Mouse (Mus musculus): Measurements from ENCODE around the gene Olfr420. TPM values are rescaled to one million over a fixed set of nuclear protein-coding genes. Genes with fewer than 3 reads are reported as not detected.

The Olfr420 gene
- polyA plus RNA-seq (2015; fragmentation: Nextera tagmentation; extraction: Ambion mirVana) = not detected in 2 replicates

DNA sequence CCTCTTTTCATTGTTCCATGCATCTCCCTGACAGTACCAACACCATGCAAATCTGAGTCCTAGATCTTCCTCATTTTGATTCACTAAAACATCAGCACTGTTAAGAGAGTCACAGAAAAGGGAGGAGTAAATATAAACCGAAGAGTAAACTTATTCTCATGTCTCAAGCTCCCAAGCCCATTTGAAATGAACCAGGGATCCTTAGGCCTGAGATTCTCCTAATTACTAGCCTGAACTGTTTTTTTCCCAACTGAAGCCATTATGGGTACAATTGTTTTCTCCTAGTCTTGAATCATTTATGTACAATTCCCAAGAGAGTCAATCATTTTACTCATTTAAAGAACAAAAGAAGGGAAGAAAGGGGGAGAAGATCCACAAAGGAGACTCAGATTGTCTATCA is at the start of gene Olfr420:
TSS of gene Olfr420 (plus strand) at position 301 of the 400 bp plus-strand sequence.
- H3K4me2 ChIP-seq (ENCODE audit: low read length) = no peak within 1 kb of the TSS
- WGBS = 84% methylated on average over 1 of the region's 1 CpGs
- no peaks in the 10 kb centered on the region for H3K36me3 ChIP-seq (ENCODE audit: control insufficient read depth, insufficient read depth, low read length)
- H3K27ac ChIP-seq (ENCODE audit: low read length) = no peak within 1 kb of the TSS
- no peaks in the 10 kb centered on the region for H3K9me3 ChIP-seq (replicated peaks; ENCODE audit: control insufficient read depth, low read length, poor library complexity, severe bottlenecking)
- no peaks in the 10 kb centered on the region for H3K27me3 ChIP-seq (ENCODE audit: control insufficient read depth, insufficient read depth, low read depth, low read length)
- no peaks in the 10 kb centered on the region for H3K4me1 ChIP-seq (ENCODE audit: control insufficient read depth, insufficient read depth, low read length)
- no peak within 1 kb of the TSS for H3K4me3 ChIP-seq (ENCODE audit: low read depth, low read length)
- no peak for ATAC-seq
- no peak within 1 kb of the TSS for H3K9ac ChIP-seq (ENCODE audit: low read depth, low read length)

DNA sequence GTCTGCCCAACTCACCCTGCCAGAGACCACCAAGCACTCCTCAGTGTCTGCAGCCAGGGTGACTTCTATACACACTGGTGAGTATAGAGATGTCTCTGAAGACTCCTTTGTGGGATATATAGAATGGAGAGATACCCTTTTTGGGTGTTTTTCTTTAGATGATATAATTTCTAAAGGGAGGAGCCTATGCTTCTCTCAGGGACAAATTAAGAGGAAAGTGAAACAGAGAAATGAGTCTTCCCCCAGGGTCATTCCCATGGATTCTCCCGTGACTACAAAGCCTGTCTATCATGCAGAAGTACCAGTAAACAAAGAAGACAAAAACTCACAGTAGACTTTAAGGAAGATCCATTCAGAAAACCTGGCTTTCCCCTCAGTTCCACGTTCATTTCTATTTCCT is 34.4 kb upstream of the Olfr420 start, which contains the start of gene Olfr231:
TSS of gene Olfr231 (minus strand) at position 101 of the 400 bp plus-strand sequence.
- no peaks in the 10 kb centered on the region for H3K9me3 ChIP-seq (replicated peaks; ENCODE audit: control insufficient read depth, low read length, poor library complexity, severe bottlenecking)
- no peak for ATAC-seq
- no peaks in the 10 kb centered on the region for H3K27me3 ChIP-seq (ENCODE audit: control insufficient read depth, insufficient read depth, low read depth, low read length)
- H3K36me3 ChIP-seq (ENCODE audit: control insufficient read depth, insufficient read depth, low read length) = no peaks in the 10 kb centered on the region
- no peak within 1 kb of the TSS for H3K9ac ChIP-seq (ENCODE audit: low read depth, low read length)
- WGBS = 60% methylated on average over 2 of the region's 2 CpGs
- no peak within 1 kb of the TSS for H3K4me3 ChIP-seq (ENCODE audit: low read depth, low read length)
- H3K4me1 ChIP-seq (ENCODE audit: control insufficient read depth, insufficient read depth, low read length) = no peaks in the 10 kb centered on the region
- H3K4me2 ChIP-seq (ENCODE audit: low read length) = no peak within 1 kb of the TSS
- no peak within 1 kb of the TSS for H3K27ac ChIP-seq (ENCODE audit: low read length)

DNA sequence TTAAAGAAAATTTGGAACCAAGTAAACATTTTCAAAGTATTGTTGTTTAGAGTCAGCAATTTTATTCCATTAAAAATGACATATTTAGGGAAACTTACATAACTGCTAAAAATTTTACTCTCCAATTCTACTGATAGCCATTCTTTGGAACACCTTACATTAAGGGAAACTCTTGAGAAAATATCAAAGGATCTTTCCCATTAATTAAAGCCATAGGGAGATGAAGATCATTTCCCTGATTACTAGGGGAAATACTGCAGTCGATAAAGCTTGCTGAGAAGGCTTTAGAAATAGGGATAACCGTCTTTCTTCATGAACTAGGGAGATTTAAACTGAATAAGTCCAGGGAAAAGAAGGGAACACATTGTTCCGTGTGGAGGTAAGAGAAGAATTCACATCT is 24.2 kb upstream of the Olfr420 start, which contains the start of gene Olfr424:
TSS of gene Olfr424 (plus strand) at position 301 of the 400 bp plus-strand sequence.
- H3K9me3 ChIP-seq (replicated peaks; ENCODE audit: control insufficient read depth, low read length, poor library complexity, severe bottlenecking) = no peaks in the 10 kb centered on the region
- WGBS = 73% methylated on average over 3 of the region's 3 CpGs
- H3K4me1 ChIP-seq (ENCODE audit: control insufficient read depth, insufficient read depth, low read length) = no peaks in the 10 kb centered on the region
- no peak within 1 kb of the TSS for H3K4me3 ChIP-seq (ENCODE audit: low read depth, low read length)
- H3K27ac ChIP-seq (ENCODE audit: low read length) = no peak within 1 kb of the TSS
- H3K36me3 ChIP-seq (ENCODE audit: control insufficient read depth, insufficient read depth, low read length) = no peaks in the 10 kb centered on the region
- no peak within 1 kb of the TSS for H3K9ac ChIP-seq (ENCODE audit: low read depth, low read length)
- H3K4me2 ChIP-seq (ENCODE audit: low read length) = no peak within 1 kb of the TSS
- ATAC-seq = no peak
- no peaks in the 10 kb centered on the region for H3K27me3 ChIP-seq (ENCODE audit: control insufficient read depth, insufficient read depth, low read depth, low read length)

DNA sequence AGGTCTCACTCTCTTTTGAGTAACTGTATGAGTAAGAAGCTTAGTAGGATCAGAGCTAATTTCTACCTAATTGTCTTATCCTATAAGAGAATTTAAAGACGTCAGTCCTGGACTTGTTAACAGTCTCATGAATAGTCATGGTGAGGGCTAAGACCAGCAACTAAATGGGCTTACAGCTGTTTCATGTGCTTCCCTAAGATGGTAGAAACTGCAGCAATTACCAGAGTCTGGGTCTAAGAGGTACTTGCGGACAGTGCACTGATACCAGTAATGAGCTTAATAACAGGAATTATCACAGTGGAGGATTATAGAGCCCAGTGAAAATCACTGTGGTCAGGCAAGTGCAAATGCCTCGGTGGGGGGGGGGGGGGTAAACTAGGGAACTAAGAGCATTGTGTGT is 23.4 kb upstream of the Olfr420 start:
- 41% methylated on average over 3 of the region's 3 CpGs for whole genome bisulfite sequencing
- H3K9me3 ChIP-seq (replicated peaks; ENCODE audit: control insufficient read depth, low read length, poor library complexity, severe bottlenecking) = no peaks in the 10 kb centered on the region
- ATAC-seq = no peak

DNA sequence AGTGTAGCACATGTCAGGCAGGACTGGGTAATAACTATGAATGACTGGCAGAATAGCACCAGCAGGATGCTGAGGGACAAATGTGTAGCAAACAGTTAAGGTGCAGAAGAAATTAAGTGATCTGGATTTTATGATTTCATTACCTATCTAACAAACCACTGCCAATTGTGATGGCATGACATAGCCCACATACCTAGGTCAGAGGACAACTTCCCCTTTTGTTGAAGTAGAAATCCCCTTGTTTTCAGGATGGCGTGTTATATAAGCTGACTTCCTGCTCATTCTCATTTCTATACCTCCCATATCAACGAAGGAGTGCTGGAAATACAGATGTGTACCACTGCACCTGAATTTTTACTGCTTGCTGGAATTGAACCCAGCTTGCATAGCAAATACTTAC is 14.0 kb upstream of the Olfr420 start:
- Histone ChIP-seq H3K4me3 (ENCODE audit: low read depth, low read length) (no peak overlapping the region), H3K4me2 (ENCODE audit: low read length) (no peak overlapping the region), H3K27ac (ENCODE audit: low read length) (no peak overlapping the region), H3K4me1 (ENCODE audit: control insufficient read depth, insufficient read depth, low read length) (no peaks in the 10 kb centered on the region), H3K36me3 (ENCODE audit: control insufficient read depth, insufficient read depth, low read length) (no peaks in the 10 kb centered on the region), H3K27me3 (ENCODE audit: control insufficient read depth, insufficient read depth, low read depth, low read length) (no peaks in the 10 kb centered on the region), H3K9me3 (replicated peaks; ENCODE audit: control insufficient read depth, low read length, poor library complexity, severe bottlenecking) (no peaks in the 10 kb centered on the region), H3K9ac (ENCODE audit: low read depth, low read length) (no peak overlapping the region)
- WGBS = 72% methylated on average over 2 of the region's 2 CpGs
- ATAC-seq = no peak

More for the DNA sequence above, 23.4 kb upstream of the Olfr420 start:
- H3K36me3 ChIP-seq (ENCODE audit: control insufficient read depth, insufficient read depth, low read length) = no peaks in the 10 kb centered on the region
- H3K4me1 ChIP-seq (ENCODE audit: control insufficient read depth, insufficient read depth, low read length) = no peaks in the 10 kb centered on the region
- H3K4me2 ChIP-seq (ENCODE audit: low read length) = no peak overlapping the region
- H3K4me3 ChIP-seq (ENCODE audit: low read depth, low read length) = no peak overlapping the region
- H3K9ac ChIP-seq (ENCODE audit: low read depth, low read length) = no peak overlapping the region
- H3K27ac ChIP-seq (ENCODE audit: low read length) = no peak overlapping the region
- H3K27me3 ChIP-seq (ENCODE audit: control insufficient read depth, insufficient read depth, low read depth, low read length) = no peaks in the 10 kb centered on the region

DNA sequence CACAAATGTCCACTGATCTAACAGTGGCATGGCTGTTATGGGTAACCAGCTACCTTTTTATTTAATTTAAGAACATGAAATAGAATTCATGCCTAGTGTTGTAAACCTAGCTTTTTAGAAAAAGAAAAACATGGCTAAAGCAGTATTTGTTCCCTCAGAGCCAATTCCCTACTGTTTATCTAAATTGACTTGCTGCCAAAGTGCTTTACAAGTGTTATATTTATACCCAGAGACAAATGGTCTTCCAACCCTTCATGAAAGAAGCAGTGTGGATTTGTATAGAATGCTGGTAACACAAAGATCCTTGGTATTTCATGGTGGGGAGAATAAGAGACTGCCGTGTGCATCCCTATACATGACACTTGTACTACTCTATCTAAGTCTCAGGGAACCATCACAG is 8.7 kb upstream of the Olfr420 start:
- 81% methylated on average over 1 of the region's 1 CpGs for WGBS
- Histone ChIP-seq H3K4me3 (ENCODE audit: low read depth, low read length) (no peak overlapping the region), H3K4me2 (ENCODE audit: low read length) (no peak overlapping the region), H3K27me3 (ENCODE audit: control insufficient read depth, insufficient read depth, low read depth, low read length) (no peaks in the 10 kb centered on the region), H3K9me3 (replicated peaks; ENCODE audit: control insufficient read depth, low read length, poor library complexity, severe bottlenecking) (no peaks in the 10 kb centered on the region), H3K27ac (ENCODE audit: low read length) (no peak overlapping the region), H3K4me1 (ENCODE audit: control insufficient read depth, insufficient read depth, low read length) (no peaks in the 10 kb centered on the region), H3K9ac (ENCODE audit: low read depth, low read length) (no peak overlapping the region), H3K36me3 (ENCODE audit: control insufficient read depth, insufficient read depth, low read length) (no peaks in the 10 kb centered on the region)
- ATAC-seq = no peak

DNA sequence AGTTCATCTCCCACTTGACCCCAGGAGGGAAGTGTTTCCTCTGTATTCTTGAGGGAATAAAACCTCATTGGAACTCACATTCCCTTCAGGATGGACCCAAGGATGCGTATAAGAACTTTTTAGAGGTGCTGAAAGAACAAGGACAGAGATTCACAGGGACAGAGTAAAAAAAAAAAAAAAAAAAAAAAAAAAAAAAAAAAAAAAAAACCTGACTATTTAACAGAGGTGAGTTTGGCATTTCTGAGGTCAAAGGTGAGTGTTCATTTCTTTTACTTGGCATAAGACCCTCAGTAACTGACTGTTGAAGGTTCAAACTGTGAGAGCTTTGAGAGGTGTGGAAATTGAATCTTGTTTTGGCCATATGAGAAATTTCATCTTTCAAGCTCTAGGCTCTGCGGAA is 6.1 kb upstream of the Olfr420 start:
- Histone ChIP-seq H3K27me3 (ENCODE audit: control insufficient read depth, insufficient read depth, low read depth, low read length) (no peaks in the 10 kb centered on the region), H3K36me3 (ENCODE audit: control insufficient read depth, insufficient read depth, low read length) (no peaks in the 10 kb centered on the region), H3K9me3 (replicated peaks; ENCODE audit: control insufficient read depth, low read length, poor library complexity, severe bottlenecking) (no peaks in the 10 kb centered on the region), H3K27ac (ENCODE audit: low read length) (no peak overlapping the region), H3K4me3 (ENCODE audit: low read depth, low read length) (no peak overlapping the region), H3K9ac (ENCODE audit: low read depth, low read length) (no peak overlapping the region), H3K4me2 (ENCODE audit: low read length) (no peak overlapping the region), H3K4me1 (ENCODE audit: control insufficient read depth, insufficient read depth, low read length) (no peaks in the 10 kb centered on the region)
- 86% methylated on average over 2 of the region's 2 CpGs for WGBS
- ATAC-seq = no peak

DNA sequence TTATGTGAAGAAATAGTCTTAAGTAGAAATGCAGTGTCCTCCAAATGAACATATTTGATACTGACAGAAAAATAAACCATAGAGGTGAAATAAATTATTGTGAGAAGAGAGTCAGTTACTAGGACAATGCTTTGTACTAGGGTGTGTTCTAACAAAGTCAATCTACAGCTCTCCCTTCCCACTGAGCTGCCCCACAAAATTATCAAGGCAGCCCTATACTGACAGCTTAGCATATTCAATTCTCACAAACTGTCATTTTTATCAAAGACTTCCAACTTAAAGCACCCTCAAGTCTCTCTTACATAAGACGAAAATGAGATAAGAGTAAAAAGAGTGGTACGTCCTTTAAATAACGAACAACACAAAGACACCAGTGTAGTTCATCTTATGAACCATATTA is 2.2 kb downstream of the Olfr420 start:
- H3K9ac ChIP-seq (ENCODE audit: low read depth, low read length) = no peak overlapping the region
- 90% methylated on average over 3 of the region's 3 CpGs for WGBS
- H3K36me3 ChIP-seq (ENCODE audit: control insufficient read depth, insufficient read depth, low read length) = no peaks in the 10 kb centered on the region
- H3K27ac ChIP-seq (ENCODE audit: low read length) = no peak overlapping the region
- H3K27me3 ChIP-seq (ENCODE audit: control insufficient read depth, insufficient read depth, low read depth, low read length) = no peaks in the 10 kb centered on the region
- no peaks in the 10 kb centered on the region for H3K9me3 ChIP-seq (replicated peaks; ENCODE audit: control insufficient read depth, low read length, poor library complexity, severe bottlenecking)
- H3K4me1 ChIP-seq (ENCODE audit: control insufficient read depth, insufficient read depth, low read length) = no peaks in the 10 kb centered on the region
- no peak overlapping the region for H3K4me2 ChIP-seq (ENCODE audit: low read length)
- no peak overlapping the region for H3K4me3 ChIP-seq (ENCODE audit: low read depth, low read length)
- ATAC-seq = no peak

DNA sequence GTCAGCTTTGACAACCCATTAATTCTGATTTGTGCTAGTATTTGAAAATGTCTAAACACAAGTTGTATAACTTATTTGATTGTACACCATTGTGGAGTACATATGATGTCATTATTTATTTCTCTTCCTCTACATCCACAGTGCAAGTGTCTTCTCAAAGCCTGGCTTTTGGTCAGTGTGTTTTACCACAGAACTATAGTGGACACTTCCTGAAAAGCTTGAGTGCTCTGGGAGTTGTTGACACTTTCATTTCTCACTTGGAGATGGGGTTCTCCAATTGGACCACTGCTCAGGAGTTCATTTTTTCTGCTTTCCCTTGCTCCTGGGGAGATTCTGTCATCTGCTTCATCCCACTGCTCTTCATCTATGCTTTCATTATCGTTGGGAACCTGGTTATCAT is 3.1 kb downstream of the Olfr420 start:
- no peak overlapping the region for H3K4me3 ChIP-seq (ENCODE audit: low read depth, low read length)
- no peaks in the 10 kb centered on the region for H3K27me3 ChIP-seq (ENCODE audit: control insufficient read depth, insufficient read depth, low read depth, low read length)
- H3K4me1 ChIP-seq (ENCODE audit: control insufficient read depth, insufficient read depth, low read length) = no peaks in the 10 kb centered on the region
- WGBS = 90% methylated on average over 1 of the region's 1 CpGs
- no peaks in the 10 kb centered on the region for H3K36me3 ChIP-seq (ENCODE audit: control insufficient read depth, insufficient read depth, low read length)
- no peaks in the 10 kb centered on the region for H3K9me3 ChIP-seq (replicated peaks; ENCODE audit: control insufficient read depth, low read length, poor library complexity, severe bottlenecking)
- no peak for ATAC-seq
- no peak overlapping the region for H3K4me2 ChIP-seq (ENCODE audit: low read length)
- H3K9ac ChIP-seq (ENCODE audit: low read depth, low read length) = no peak overlapping the region
- H3K27ac ChIP-seq (ENCODE audit: low read length) = no peak overlapping the region
